Mouse (Mus musculus): ENCODE measurements around the gene Hist2h2ac. TPM values are rescaled to one million over a fixed set of nuclear protein-coding genes. Genes with fewer than 3 reads are reported as not detected.
"Not testable (repeated sequence)": the region's sequence is repeated elsewhere in the genome, so short reads cannot be mapped to it uniquely, and the experiment has no call there.

Gene Hist2h2ac
- total RNA-seq, 4 experiments from 2014 or later: 18.7 to 30.3 (median 29.3) TPM

DNA sequence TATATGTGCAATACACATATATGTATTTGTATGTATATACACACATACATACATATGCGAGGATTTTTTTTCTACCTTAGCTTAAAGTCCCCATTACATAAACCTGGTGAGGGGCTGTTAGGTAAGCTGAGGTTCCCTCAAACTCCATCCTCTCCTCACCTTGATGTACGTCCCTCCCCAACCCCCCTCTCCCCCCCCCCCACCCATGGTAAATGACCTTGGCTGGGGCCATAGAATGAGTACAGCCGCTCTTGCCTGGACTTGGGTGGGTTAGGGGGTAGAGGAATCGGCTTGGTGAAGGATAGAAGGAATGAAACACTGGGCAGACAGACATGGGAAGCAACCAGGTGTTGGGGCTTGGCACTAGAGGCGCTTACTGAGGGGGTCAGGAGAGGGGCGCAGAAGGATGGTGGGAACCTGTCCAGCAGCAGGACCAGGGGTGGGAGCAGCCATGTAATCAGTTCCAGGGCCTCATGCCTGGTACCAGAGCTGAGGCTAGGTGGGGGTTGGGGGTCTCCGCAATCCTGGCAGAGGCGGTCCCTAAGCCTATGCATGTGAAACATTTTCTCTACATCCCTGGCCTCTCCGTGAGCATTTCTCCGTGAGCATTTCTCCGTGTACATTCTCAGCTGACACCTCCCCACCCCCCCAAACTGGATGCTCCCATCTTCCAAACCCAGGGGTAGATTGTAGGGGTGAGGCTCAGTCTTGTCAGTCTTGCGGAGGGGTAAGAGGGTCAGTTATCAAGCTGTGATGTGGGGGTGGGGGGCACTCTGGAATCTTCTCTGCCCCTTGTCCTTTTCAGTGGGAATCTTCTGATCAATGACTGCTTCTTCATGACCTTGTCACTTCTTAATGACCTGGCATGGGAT is 38.9 kb downstream of the Hist2h2ac start:
- no peak for DNase-seq (ENCODE audit: low spot score in 2 of 2)

DNA sequence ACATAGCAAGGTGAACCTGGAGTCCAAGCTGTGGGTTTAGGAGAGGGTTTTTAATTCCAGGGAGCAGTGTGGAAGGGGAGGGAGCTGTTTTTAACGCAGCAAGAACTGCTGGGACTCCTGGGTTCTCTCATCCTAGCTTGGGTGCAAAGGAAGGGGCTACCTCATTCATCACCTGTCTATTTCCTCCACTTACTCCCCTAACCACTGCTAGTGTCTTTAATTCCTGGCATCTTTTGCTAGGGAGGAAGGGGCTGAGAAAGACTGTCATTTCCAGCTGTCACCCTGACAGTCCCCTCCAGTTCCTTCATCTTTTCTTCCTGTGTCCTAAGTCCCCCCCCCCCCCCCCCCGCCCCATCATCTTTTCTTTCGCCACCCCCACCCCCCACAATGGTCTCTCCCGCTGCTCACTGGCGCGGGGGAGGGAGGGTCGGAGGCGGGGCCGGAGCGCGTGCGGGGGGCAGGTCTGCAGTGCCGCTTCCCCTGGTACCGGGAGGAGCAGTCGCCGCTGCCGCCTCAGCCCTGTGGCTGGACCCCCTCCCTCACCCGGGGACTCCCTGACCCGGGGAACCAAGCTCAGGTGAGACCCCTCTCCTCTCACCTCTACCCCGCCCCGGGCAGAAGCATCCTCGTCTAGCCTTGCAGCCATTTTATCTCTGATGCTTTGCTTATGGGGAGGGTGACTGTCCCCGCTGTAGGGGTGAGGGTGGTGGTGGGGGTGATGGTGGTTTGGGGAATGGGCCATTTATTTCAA is 39.8 kb downstream of the Hist2h2ac start, which contains the start of gene Sv2a:
TSS of gene Sv2a (plus strand) at position 425 of the 751 bp plus-strand sequence.
- DNase-seq (ENCODE audit: low spot score in 2 of 2): peak in 1 of 2 experiments; percentile 63

DNA sequence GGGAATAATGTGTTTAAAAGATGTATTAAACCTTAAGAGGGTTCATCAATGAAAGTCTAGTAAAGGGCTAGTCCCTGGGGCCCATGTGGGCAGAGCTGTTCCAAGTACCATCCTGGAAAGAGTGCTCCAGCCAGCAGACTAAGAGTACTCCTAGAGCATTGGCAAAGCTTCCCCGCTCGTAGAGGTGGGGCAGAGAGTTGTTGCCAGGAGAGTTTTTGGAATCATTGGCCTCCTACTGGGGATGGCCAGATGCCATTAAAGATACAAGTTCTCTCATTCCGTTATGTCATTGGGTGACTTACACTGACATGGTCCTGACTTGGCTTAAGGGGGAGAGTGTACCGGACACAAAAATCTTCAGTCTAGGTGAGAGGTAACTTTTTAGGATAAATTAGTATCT is 41.1 kb downstream of the Hist2h2ac start:
- no peak for DNase-seq (ENCODE audit: low spot score in 2 of 2)

DNA sequence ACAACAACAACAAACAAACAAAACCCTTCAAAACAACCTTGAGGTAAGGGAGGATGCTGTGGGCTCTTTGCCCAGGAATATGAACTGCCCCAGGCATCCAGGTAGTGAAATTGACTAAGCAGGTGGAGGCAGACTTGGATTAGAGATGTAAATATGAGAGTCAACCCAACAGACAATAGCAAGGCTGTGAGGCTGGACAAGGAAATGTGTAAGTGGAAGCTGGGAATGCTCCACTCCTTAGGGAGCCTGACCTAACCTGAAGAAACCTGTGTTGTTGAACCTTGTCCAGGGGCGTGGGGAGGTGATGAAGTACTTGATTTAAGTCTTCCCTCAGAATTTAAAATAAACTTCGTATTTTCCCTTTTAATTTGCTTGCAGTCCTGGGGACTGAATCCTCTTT is 41.8 kb downstream of the Hist2h2ac start:
- no peak for DNase-seq (ENCODE audit: low spot score in 2 of 2)

DNA sequence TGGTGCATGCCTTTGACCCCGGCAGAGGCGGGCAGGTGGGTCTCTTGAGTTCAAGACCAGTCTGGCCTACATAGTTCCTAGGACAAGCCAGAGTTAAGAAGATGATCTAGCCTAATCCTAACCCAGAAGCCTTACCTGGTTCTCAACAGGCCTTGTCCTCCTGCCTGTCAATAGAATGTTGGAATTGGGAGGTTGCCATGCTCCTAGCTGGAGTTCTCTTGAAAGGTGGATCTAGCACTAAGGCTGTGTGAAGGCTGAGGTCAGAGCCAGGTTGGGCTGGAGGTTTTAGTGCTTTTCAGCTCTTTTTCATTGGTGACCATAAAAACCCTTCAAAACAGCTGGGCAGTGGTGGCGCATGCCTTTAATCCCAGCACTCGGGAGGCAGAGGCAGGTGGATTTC is 42.3 kb downstream of the Hist2h2ac start:
- DNase-seq (ENCODE audit: low spot score in 2 of 2): no peak

DNA sequence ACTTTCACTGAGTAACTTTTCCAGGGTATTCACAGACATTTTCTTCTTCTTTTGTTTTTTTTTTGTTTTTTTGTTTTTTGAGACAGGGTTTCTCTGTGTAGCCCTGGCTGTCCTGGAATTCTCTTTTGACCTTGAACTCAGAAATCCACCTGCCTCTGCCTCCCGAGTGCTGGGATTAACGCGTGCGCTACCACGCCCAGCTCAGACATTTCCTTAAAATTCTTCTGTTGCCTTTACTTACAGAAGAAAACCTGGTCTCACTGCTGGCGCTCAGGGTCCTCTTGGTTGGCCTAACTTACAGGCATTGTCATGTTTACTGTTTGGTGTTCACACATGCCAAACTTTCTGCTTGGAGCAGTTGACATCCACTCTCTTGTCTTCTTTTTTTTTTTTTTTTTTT is 45.4 kb downstream of the Hist2h2ac start:
- DNase-seq (ENCODE audit: low spot score in 2 of 2): no peak

DNA sequence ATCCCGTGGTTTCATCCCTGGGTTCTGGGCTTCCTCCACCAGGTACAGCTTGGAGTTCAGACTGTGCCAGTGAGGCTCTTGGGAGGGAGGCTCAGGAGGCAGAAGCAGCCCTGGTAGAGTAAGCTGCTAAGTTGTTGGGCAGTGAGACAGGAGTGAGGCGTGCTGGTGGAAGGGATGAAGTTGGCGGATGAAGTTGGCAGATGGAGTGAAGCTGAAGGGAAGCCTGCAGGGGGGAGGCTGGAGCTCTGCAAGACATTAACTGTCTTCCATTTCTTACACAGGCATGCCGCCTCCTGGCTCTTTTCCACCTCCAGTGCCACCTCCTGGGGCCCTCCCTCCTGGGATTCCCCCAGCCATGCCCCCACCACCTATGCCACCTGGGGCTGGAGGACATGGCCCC is 46.6 kb downstream of the Hist2h2ac start:
- DNase-seq (ENCODE audit: low spot score in 2 of 2): not testable (repeated sequence)

DNA sequence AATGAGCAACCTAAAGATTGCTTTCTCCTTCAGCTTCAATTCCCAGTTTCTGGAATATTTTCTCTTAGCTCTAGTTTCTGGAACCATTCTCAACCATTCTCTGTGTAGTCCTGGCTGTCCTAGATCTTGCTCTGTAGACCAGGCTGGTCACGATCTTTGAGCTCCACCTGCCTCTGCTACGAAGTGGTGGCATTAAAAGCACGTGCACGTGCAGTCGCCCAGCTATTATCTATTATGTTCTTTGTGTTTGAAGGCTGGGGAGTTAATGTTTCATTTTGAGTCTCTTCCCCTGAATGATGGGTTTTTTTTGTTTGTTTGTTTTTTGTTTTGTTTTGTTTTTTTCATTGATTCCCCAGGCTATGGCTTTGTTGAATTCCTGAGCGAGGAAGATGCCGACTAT is 47.5 kb downstream of the Hist2h2ac start:
- no peak for DNase-seq (ENCODE audit: low spot score in 2 of 2)

DNA sequence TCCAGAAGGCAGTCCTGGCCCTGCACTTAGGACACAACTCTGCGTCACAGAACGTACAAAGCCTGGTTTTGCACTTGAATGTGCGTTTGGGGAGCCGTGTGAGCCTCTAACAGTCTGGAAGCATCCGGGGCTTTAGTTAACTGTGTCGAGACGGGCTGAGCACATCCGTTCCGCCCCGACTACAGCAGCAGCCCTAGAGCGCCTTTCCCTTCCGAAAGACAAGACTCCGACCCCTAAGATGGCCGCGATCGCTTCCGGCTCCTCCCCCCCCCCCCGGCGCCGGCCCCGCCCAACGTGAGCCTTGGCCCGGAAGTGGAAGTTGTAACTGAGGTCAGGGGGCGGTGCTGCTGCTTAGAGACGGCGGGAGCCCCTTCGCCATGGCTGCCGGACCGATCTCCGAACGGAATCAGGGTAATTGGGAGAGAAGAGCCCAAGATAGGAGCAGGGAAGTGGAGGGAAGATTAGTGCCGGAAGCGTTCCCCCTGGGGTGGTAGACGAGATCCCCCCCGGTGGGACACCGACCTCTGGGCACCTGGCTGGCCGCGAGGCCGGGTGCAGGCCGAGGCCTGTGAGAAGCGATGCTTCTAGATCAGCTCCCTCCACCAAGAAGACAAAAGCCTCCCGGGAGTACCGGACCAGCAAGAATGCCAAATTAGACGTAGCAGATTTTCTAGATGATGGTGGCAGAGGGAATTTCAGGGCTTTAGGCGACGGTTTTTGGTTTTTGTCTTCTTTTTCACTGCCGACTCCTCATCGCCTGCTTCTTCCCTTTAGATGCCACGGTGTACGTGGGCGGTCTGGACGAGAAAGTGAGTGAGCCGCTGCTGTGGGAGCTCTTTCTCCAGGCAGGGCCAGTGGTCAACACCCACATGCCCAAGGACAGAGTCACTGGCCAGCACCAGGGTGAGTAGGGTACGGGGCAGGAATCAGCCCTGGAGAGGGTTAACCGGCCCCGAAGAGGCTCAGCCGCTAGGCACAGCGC is 48.2 kb downstream of the Hist2h2ac start, which contains the start of gene Sf3b4:
TSS of gene Sf3b4 (plus strand) at position 136 of the 982 bp plus-strand sequence.
- peak; percentile 84 for DNase-seq (ENCODE audit: low spot score in 2 of 2)

DNA sequence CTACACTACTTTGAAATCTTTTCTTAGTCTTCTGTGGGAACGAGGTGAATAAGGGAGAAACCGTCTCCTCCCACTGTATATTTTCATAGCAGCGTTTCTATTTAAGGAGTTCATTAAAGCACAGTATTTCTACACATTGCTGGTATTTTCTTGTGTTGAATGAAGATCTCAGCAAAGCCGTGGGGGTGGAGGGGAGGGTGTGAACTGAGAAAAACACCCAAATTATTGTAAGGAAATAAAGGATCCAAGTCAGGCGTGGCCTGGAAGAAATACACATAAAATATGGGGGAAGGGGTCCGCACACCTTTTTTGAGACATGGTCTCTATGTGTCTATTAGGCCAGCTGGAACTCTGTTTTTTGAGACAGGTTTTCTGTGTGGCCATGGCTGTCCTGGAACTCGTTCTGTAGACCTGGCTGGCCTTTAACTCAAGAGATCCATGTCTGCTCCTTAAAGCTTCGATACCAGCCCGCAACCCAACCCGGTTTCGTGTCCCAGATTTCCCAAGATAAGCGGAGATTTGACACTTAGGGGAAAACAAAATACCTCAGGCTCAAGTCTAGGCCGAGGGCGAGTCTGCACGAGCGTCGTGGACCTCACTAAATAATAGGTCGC is 49.0 kb downstream of the Hist2h2ac start:
- no peak for DNase-seq (ENCODE audit: low spot score in 2 of 2)

DNA sequence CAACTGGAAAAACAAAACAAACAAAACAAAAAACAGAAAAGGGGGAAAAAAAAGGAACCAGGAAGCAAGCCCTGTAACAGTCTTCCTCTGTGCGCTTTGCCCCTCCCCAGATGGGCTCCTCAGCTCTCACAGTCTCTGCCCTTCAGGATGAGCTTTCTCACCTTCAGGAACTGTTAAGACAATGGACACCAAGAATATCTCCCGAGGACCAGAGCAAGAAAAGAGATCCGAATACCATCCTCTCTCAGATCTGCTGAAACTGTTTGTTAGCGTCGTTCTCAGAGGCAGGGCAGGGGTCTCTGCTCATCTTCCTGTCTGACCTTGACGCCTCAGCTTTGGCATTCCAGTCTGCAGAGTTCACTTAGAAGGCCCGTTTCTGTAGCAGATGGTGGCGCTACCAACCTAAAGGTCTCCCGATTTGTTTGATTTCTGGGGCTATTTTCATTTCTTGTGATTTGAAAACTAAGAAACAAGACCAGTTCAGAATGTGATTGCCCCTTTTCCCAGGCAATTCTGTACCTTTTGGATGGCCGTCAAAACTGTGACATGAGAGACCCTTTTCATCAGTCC is 49.6 kb downstream of the Hist2h2ac start:
- no peak for DNase-seq (ENCODE audit: low spot score in 2 of 2)

Small RNA genes within 50 kb of the gene (microRNA-seq; reads per million reads assigned to microRNA genes)
- 0 reads per million in 2 experiments for gene Gm44492
- 0 reads per million in 2 experiments for gene Gm47311
- gene Gm47313: 0 reads per million in 2 experiments

Other genes with a start within 250 kb of the Hist2h2ac start
- gene Plekho1, start 224.9 kb downstream of the Hist2h2ac start, total RNA-seq (2022): 10 to 100 TPM; 42.0 to 70.1 (median 52.4) TPM
- gene Vps45, start 162.4 kb downstream of the Hist2h2ac start, total RNA-seq (2022): 10 to 100 TPM; 42.9 to 55.4 (median 51.6) TPM
- 10 to 100 TPM; 38.1 to 40.1 (median 38.9) TPM for gene Otud7b, start 116.4 kb downstream of the Hist2h2ac start, total RNA-seq (2022)
- gene Mtmr11, start 58.9 kb downstream of the Hist2h2ac start, total RNA-seq (2022): 1 to 10 TPM; 6.5 to 9.4 (median 7.8) TPM
- 10 to 100 TPM; 39.8 to 49.2 (median 45.5) TPM for gene Sf3b4, start 48.5 kb downstream of the Hist2h2ac start, total RNA-seq (2022)
- 100 to 1,000 TPM; 365 to 380 (median 374) TPM for gene Sv2a, start 39.7 kb downstream of the Hist2h2ac start, total RNA-seq (2022)
- 10 to 100 TPM; 13.1 to 20.2 (median 15.3) TPM for gene Bola1, start 1.2 kb downstream of the Hist2h2ac start, total RNA-seq (2022)
- 10 to 100 TPM in 1 of 4 experiments, 1 to 10 TPM in 3; 7.7 to 10.8 (median 8.0) TPM for gene Hist2h2ab, start 1.0 kb downstream of the Hist2h2ac start, total RNA-seq (2022)
- 1 to 10 TPM; 6.3 to 8.1 (median 7.5) TPM for gene Hist2h2be, start 239 bp upstream of the Hist2h2ac start, total RNA-seq (2022)
- 1 to 10 TPM; 6.1 to 7.7 (median 6.7) TPM for gene Hist2h3c2, start 18.2 kb upstream of the Hist2h2ac start, total RNA-seq (2022)
- 100 to 1,000 TPM; 165 to 230 (median 195) TPM for gene Hist2h2aa2, start 19.4 kb upstream of the Hist2h2ac start, total RNA-seq (2022)
- gene Hist2h2aa1, start 24.6 kb upstream of the Hist2h2ac start, total RNA-seq (2022): 1 to 10 TPM in 3 of 4 experiments, not detected in 1; 3.4 to 9.9 (median 4.4) TPM
- gene Hist2h3c1, start 25.8 kb upstream of the Hist2h2ac start, total RNA-seq (2022): not detected
- 10 to 100 TPM; 25.1 to 32.1 (median 27.3) TPM for gene Hist2h4, start 42.4 kb upstream of the Hist2h2ac start, total RNA-seq (2022)
- 10 to 100 TPM; 32.1 to 53.8 (median 35.1) TPM for gene Hist2h3b, start 47.8 kb upstream of the Hist2h2ac start, total RNA-seq (2022)
- gene Hist2h2bb, start 48.9 kb upstream of the Hist2h2ac start, total RNA-seq (2022): 100 to 1,000 TPM; 106 to 143 (median 138) TPM
- gene Fcgr1, start 73.1 kb upstream of the Hist2h2ac start, total RNA-seq (2022): 1 to 10 TPM; 2.5 to 9.1 (median 5.3) TPM
- not detected for gene BC107364, start 231.4 kb upstream of the Hist2h2ac start, total RNA-seq (2022)

All from layer of hippocampus, adult 8-10 months (tissue).